Mouse (Mus musculus) CH12.LX (cell line): ENCODE measurements around the gene Tldc1. TPM values are rescaled to one million over a fixed set of nuclear protein-coding genes. Genes with fewer than 3 reads are reported as not detected.

ENCODE experiments used
- DNase-seq: peaks from one replicate; pipeline ENCODE4 v3.0.0-alpha.2; 2013; ENCODE audit errors: extremely low read depth
- H3K27ac ChIP-seq: 2 replicates; pipeline ENCODE4 v1.5.1; 2012; ENCODE audit warnings: low read depth, mild to moderate bottlenecking, control low read depth, moderate library complexity; ENCODE audit not compliant: insufficient read depth
- H3K27me3 ChIP-seq: replicated peaks from 2 replicates; pipeline ENCODE3; 2012; ENCODE audit warnings: inconsistent platforms
- H3K36me3 ChIP-seq, 2 experiments: replicated peaks in 1 of 2; 2 replicates each; pipeline versions ENCODE3 to v1.6.1; 2012; ENCODE audit warnings: inconsistent platforms in 1 of 2, low read length in 1 of 2, mild to moderate bottlenecking in 1 of 2, mixed read lengths in 1 of 2, moderate library complexity in 1 of 2; ENCODE audit not compliant: control insufficient read depth in 1 of 2, insufficient read depth in 1 of 2
- H3K4me1 ChIP-seq, 2 experiments: 2 replicates each; pipeline ENCODE4 v1.6.1; 2012; ENCODE audit warnings: inconsistent platforms in 1 of 2, moderate library complexity in 1 of 2; ENCODE audit not compliant: insufficient read depth in 2 of 2, control insufficient read depth in 1 of 2
- H3K4me2 ChIP-seq: 2 replicates; pipeline ENCODE4 v1.6.1; 2012; ENCODE audit warnings: low read depth, mild to moderate bottlenecking, control low read depth; ENCODE audit not compliant: poor library complexity, insufficient read depth, severe bottlenecking
- H3K4me3 ChIP-seq, 3 experiments: fragments of 150-350 bp in 1 of 3; sonication (generic) in 1 of 3; replicated peaks in 1 of 3; 2 replicates each; pipeline versions ENCODE3 to v1.5.1; 2011 to 2012; ENCODE audit warnings: low read depth in 2 of 3, low read length in 2 of 3, mild to moderate bottlenecking in 2 of 3, moderate library complexity in 2 of 3, control low read depth in 1 of 3, improper control_type of control experiment in 1 of 3, inconsistent platforms in 1 of 3, mixed read lengths in 1 of 3; ENCODE audit not compliant: poor library complexity in 1 of 3
- H3K79me2 ChIP-seq: replicated peaks from 2 replicates; pipeline ENCODE4 v1.6.1; 2012; ENCODE audit warnings: mild to moderate bottlenecking, moderate library complexity; ENCODE audit not compliant: control insufficient read depth, poor library complexity, insufficient read depth, severe bottlenecking; ENCODE audit errors: extremely low read depth
- H3K9ac ChIP-seq: 2 replicates; pipeline ENCODE4 v1.6.1; 2012; ENCODE audit warnings: low read depth, mild to moderate bottlenecking, control low read depth, moderate library complexity; ENCODE audit not compliant: insufficient read depth
- H3K9me3 ChIP-seq: replicated peaks from 2 replicates; pipeline ENCODE3; 2012; ENCODE audit warnings: low read length, inconsistent platforms, mixed read lengths
- CHD1 ChIP-seq: IDR thresholded peaks from 2 replicates; pipeline ENCODE4 v1.6.1; 2012; ENCODE audit warnings: low read depth, low read length, improper control_type of control experiment, inconsistent platforms
- CHD2 ChIP-seq: IDR thresholded peaks from 2 replicates; pipeline ENCODE4 v1.6.1; 2011; ENCODE audit warnings: low read length, improper control_type of control experiment
- CTCF ChIP-seq, 2 experiments: IDR thresholded peaks in 1 of 2; conservative IDR thresholded peaks in 1 of 2; 2 replicates each; pipeline ENCODE4 v1.5.1; 2011 to 2012; ENCODE audit warnings: low read depth in 2 of 2, low read length in 2 of 2, improper control_type of control experiment in 1 of 2, inconsistent platforms in 1 of 2, mild to moderate bottlenecking in 1 of 2, moderate library complexity in 1 of 2
- E2F4 ChIP-seq: IDR thresholded peaks from 2 replicates; pipeline ENCODE4 v1.6.1; 2011; ENCODE audit warnings: low read depth, low read length, improper control_type of control experiment; ENCODE audit not compliant: insufficient replicate concordance
- ETS1 ChIP-seq: conservative IDR thresholded peaks from 2 replicates; pipeline ENCODE4 v1.6.1; 2012; ENCODE audit warnings: low read depth, mild to moderate bottlenecking, inconsistent platforms, low read length, improper control_type of control experiment, moderate library complexity
- GABPA ChIP-seq: IDR thresholded peaks from 2 replicates; pipeline ENCODE4 v1.6.1; 2012; ENCODE audit warnings: low read depth, low read length, improper control_type of control experiment, inconsistent platforms; ENCODE audit not compliant: insufficient replicate concordance
- HCFC1 ChIP-seq: IDR thresholded peaks from 2 replicates; pipeline ENCODE4 v1.6.1; 2012; ENCODE audit warnings: low read depth, mild to moderate bottlenecking, inconsistent platforms, low read length, improper control_type of control experiment
- JUN ChIP-seq: IDR thresholded peaks from 2 replicates; pipeline ENCODE4 v1.6.1; 2011; ENCODE audit warnings: low read depth, mild to moderate bottlenecking, low read length, improper control_type of control experiment, moderate library complexity; ENCODE audit not compliant: insufficient read depth
- JUND ChIP-seq: conservative IDR thresholded peaks from 2 replicates; pipeline ENCODE4 v1.6.1; 2011; ENCODE audit warnings: low read depth, low read length, improper control_type of control experiment
- KAT2A ChIP-seq: IDR thresholded peaks from 2 replicates; pipeline ENCODE4 v1.6.1; 2012; ENCODE audit warnings: low read length, improper control_type of control experiment, inconsistent platforms; ENCODE audit not compliant: insufficient replicate concordance
- MAZ ChIP-seq: IDR thresholded peaks from 2 replicates; pipeline ENCODE4 v1.6.1; 2012; ENCODE audit warnings: low read depth, mild to moderate bottlenecking, inconsistent platforms, low read length, improper control_type of control experiment, moderate library complexity
- MEF2A ChIP-seq: IDR thresholded peaks from 2 replicates; pipeline ENCODE4 v1.6.1; 2014; ENCODE audit warnings: low read depth, mild to moderate bottlenecking, inconsistent platforms, low read length, improper control_type of control experiment, borderline replicate concordance
- MXI1 ChIP-seq: IDR thresholded peaks from 2 replicates; pipeline ENCODE4 v1.6.1; 2011; ENCODE audit warnings: mild to moderate bottlenecking, low read depth, low read length, improper control_type of control experiment
- MYC ChIP-seq: IDR thresholded peaks from 2 replicates; pipeline ENCODE4 v1.6.1; 2011; ENCODE audit warnings: low read depth, mild to moderate bottlenecking, improper control_type of control experiment, low read length
- NELFE ChIP-seq: IDR thresholded peaks from 2 replicates; pipeline ENCODE4 v1.6.1; 2011; ENCODE audit warnings: low read depth, low read length, improper control_type of control experiment
- POLR2A ChIP-seq: IDR thresholded peaks from 2 replicates; pipeline ENCODE4 v1.6.1; 2011; ENCODE audit warnings: low read depth, mild to moderate bottlenecking, improper control_type of control experiment, low read length
- POLR2AphosphoS2 ChIP-seq: IDR thresholded peaks from 2 replicates; pipeline ENCODE4 v1.6.1; 2011; ENCODE audit warnings: low read depth, low read length, improper control_type of control experiment
- RAD21 ChIP-seq: IDR thresholded peaks from 2 replicates; pipeline ENCODE4 v1.6.1; 2011; ENCODE audit warnings: low read depth, mild to moderate bottlenecking, low read length, improper control_type of control experiment, moderate library complexity
- SIN3A ChIP-seq: IDR thresholded peaks from 2 replicates; pipeline ENCODE4 v1.6.1; 2012; ENCODE audit warnings: low read length, improper control_type of control experiment, inconsistent platforms
- TBP ChIP-seq: conservative IDR thresholded peaks from 2 replicates; pipeline ENCODE4 v1.6.1; 2011; ENCODE audit warnings: low read depth, low read length, improper control_type of control experiment
- TCF12 ChIP-seq: IDR thresholded peaks from 2 replicates; pipeline ENCODE4 v1.6.1; 2014; ENCODE audit warnings: low read depth, mild to moderate bottlenecking, inconsistent platforms, low read length, improper control_type of control experiment
- USF2 ChIP-seq: conservative IDR thresholded peaks from 2 replicates; pipeline ENCODE4 v1.6.1; 2011; ENCODE audit warnings: low read depth, low read length, improper control_type of control experiment
- ZC3H11A ChIP-seq: IDR thresholded peaks from 2 replicates; pipeline ENCODE4 v1.6.1; 2012; ENCODE audit warnings: low read depth, mild to moderate bottlenecking, inconsistent platforms, low read length, improper control_type of control experiment
- ZKSCAN1 ChIP-seq: IDR thresholded peaks from 2 replicates; pipeline ENCODE4 v1.6.1; 2012; ENCODE audit warnings: low read depth, inconsistent platforms, low read length, improper control_type of control experiment, borderline replicate concordance
- ZMIZ1 ChIP-seq: IDR thresholded peaks from 2 replicates; pipeline ENCODE4 v1.6.1; 2012; ENCODE audit warnings: low read depth, mild to moderate bottlenecking, inconsistent platforms, low read length, improper control_type of control experiment
- dilution Hi-C: fragments of 300-500 bp; cut with MboI; formaldehyde crosslinking; loops from 2 replicates; pipeline ENCODE4 v1.14.3; 2020; ENCODE audit warnings: low sequenced_read_pairs; ENCODE audit not compliant: extremely low pct_unique_long_range_greater_than_20kb, extremely low pct_ligation_motif_present
- in situ Hi-C: fragments of 300-500 bp; cut with MboI; formaldehyde crosslinking; loops from 3 replicates; pipeline ENCODE4 v1.14.3; 2019; ENCODE audit warnings: low sequenced_read_pairs, low pct_ligation_motif_present, low pct_unique_long_range_greater_than_20kb, mixed read lengths
- polyA plus RNA-seq: library from polyadenylated mRNA; unstranded; fragments of >175 nt; gene quantifications from 2 replicates; pipeline ENCODE4 v1.2.1, GENCODE M21; 2012; ENCODE audit warnings: low read depth; ENCODE audit not compliant: insufficient read length
- total RNA-seq, 2 experiments: library from RNA; depleted of rRNA; stranded (reverse); fragments of 300-350 nt in 1 of 2; fragments of >200 nt in 1 of 2; gene quantifications; 2 replicates each; pipeline ENCODE4 v1.2.3; 2012 to 2014

Gene Tldc1
- total and polyA plus RNA-seq, 3 experiments = 3.8 to 10.4 (median 7.7) TPM

DNA sequence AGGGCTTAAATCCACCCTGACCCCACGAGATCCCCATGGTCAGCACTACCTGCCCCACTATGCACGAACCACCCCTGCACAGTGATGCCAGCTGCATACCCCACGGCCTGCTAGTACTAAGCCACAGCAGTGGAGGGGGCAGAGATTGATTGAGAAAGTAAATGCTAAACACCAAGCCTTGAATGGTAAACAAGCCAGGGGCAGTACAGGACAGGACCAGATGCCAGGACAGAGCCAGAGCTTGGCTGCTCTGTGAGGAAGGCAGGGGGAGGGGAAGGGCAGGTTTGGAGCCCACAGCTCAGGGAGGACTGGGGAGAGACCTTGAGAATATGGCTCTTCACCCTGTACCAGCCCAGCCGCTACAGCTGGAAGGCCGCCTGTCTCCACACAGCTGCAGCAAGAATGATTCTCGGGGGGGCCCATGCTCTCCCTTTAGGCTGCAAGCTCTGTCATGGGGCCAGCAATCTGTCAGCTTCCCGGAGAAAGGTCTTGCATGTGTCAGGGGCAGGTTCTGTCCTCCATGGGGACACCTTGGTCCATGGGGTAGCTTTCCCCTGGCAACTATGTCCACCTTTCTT is 1.5 kb downstream of the Tldc1 start:
- Histone ChIP-seq H3K36me3 (peaks cover 0 to 8% of the 10 kb centered on the region in 2 experiments), H3K9ac (no peak overlapping the region), H3K4me3 (no peak overlapping the region), H3K79me2 (no peaks in the 10 kb centered on the region), H3K27ac (no peak overlapping the region), H3K4me2 (no peak overlapping the region), H3K9me3 (no peaks in the 10 kb centered on the region), H3K4me1 (peaks cover 5 to 23% of the 10 kb centered on the region in 2 experiments; a peak in 2 of 4 replicates), H3K27me3 (peaks cover 2% of the 10 kb centered on the region)
- TF ChIP-seq JUND = no peak
- TF ChIP-seq USF2 = no peak
- TF ChIP-seq JUN = no peak
- no peak for TF ChIP-seq NELFE
- no peak for TF ChIP-seq GABPA
- no peak for TF ChIP-seq CHD2
- TF ChIP-seq POLR2AphosphoS2 = no peak
- no peak for TF ChIP-seq ZKSCAN1
- TF ChIP-seq POLR2A = no peak
- in situ Hi-C loops (loop anchor here (5.0 kb wide), 1 partner anchor 89 kb away; no protein-coding TSS in a partner anchor), dilution Hi-C loops (no loop called here)
- no peak for DNase-seq

DNA sequence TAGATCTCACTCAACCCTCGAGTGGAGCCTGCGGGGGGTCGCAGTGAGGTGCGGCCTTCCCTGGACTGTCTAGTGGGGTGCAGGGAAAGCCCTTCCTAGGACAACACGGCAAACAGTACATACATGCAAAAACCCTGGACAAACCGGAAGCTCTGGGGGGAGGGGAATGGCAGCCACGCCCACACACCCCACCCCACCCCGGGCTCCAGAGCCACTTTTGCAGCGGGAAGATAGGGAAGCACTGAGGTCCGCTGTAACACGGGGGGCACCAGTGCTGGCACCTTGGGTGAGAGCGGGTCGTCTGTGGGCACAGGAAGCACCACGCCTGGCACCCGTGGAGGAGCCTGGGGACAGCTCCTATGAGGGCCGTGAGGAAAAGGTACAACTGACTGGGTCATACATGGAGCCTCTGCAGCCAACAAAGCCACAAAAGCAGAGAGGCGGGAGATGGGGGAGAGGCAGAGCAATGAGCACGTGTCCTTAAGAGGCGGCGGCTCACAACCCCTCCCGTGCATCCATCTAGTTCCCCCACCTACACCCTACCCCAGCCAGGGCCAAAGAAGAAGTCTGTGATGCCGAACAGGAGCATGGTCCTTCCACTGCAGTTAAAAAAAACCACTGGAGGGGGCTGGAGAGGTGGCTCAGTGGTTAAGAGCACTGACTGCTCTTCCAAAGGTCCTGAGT is 12.3 kb downstream of the Tldc1 start:
- dilution Hi-C loops (no loop called here), in situ Hi-C loops (no loop called here)
- H3K4me1 ChIP-seq = no peaks in the 10 kb centered on the region
- H3K27me3 ChIP-seq = no peaks in the 10 kb centered on the region
- no peak overlapping the region for H3K4me2 ChIP-seq
- H3K36me3 ChIP-seq = peaks cover 22 to 72% of the 10 kb centered on the region in 2 experiments
- H3K9ac ChIP-seq = no peak overlapping the region
- H3K4me3 ChIP-seq = no peak overlapping the region
- H3K27ac ChIP-seq = no peak overlapping the region
- no peaks in the 10 kb centered on the region for H3K9me3 ChIP-seq
- H3K79me2 ChIP-seq = no peaks in the 10 kb centered on the region
- TF ChIP-seq MXI1 = no peak
- DNase-seq = no peak

- DNase-seq = no peak
- Histone ChIP-seq H3K79me2 (no peaks in the 10 kb centered on the region), H3K4me2 (no peak overlapping the region), H3K36me3 (peaks cover 22 to 75% of the 10 kb centered on the region in 2 experiments), H3K27me3 (no peaks in the 10 kb centered on the region), H3K9me3 (no peaks in the 10 kb centered on the region), H3K27ac (no peak overlapping the region), H3K4me3 (no peak overlapping the region), H3K9ac (no peak overlapping the region), H3K4me1 (no peaks in the 10 kb centered on the region)
- in situ Hi-C loops = no loop called here
- dilution Hi-C loops = no loop called here
- TF ChIP-seq JUND = no peak
- no peak for TF ChIP-seq POLR2A
- TF ChIP-seq MAZ = no peak
- no peak for TF ChIP-seq ETS1
- TF ChIP-seq MXI1 = no peak
- TF ChIP-seq E2F4 = no peak
- TF ChIP-seq KAT2A = no peak
- TF ChIP-seq SIN3A = no peak
- no peak for TF ChIP-seq CHD2
- no peak for TF ChIP-seq TCF12
- no peak for TF ChIP-seq CHD1
- no peak for TF ChIP-seq HCFC1
- no peak for TF ChIP-seq ZC3H11A
- TF ChIP-seq RAD21 = no peak
- no peak for TF ChIP-seq MEF2A
- TF ChIP-seq CTCF (conservative IDR thresholded peaks at IDR 0.05 in 1 of 2, IDR thresholded peaks at IDR 0.05 in 1 of 2; ENCODE audit: low read depth in 2 of 2, low read length in 2 of 2) = no peak
- TF ChIP-seq ZMIZ1 = no peak
- TF ChIP-seq TBP = no peak
- TF ChIP-seq MYC = no peak
These were observed 12.9 kb downstream of the Tldc1 start for GRCm38 (mm10) chr8:119765311-119765710.
